Mouse (Mus musculus): ENCODE data around the gene Fam160a1. TPM values are rescaled to one million over a fixed set of nuclear protein-coding genes. Genes with fewer than 3 reads are reported as not detected.

Gene Fam160a1
- total and polyA plus RNA-seq, 3 experiments: 25.0 to 68.1 (median 47.0) TPM

GRCm38 (mm10) chr3:85649176-85649575 is 167.9 kb downstream of the Fam160a1 start:
- H3K36me3 ChIP-seq (ENCODE audit: control insufficient read depth, insufficient read depth, low read length): no peaks in the 10 kb centered on the region
- intact Hi-C loops (cut with DNase I): no loop called here
- TF ChIP-seq POLR2A (IDR thresholded peaks at IDR 0.05; ENCODE audit: insufficient read depth, low read depth, low read length): no peak
- TF ChIP-seq CTCF (IDR thresholded peaks at IDR 0.05): no peak
- no peak for TF ChIP-seq EP300 (IDR thresholded peaks at IDR 0.05; ENCODE audit: insufficient read depth, low read depth, low read length)
- no peak overlapping the region for H3K27ac ChIP-seq
- no peak overlapping the region for H3K9ac ChIP-seq (ENCODE audit: low read depth, low read length)
- DNase-seq: no peak
- H3K4me3 ChIP-seq: no peak overlapping the region
- WGBS: 87% methylated on average over 4 of the region's 4 CpGs
- H3K79me2 ChIP-seq (replicated peaks; ENCODE audit: control insufficient read depth, insufficient read depth, low read length): no peaks in the 10 kb centered on the region
- H3K27me3 ChIP-seq (ENCODE audit: control insufficient read depth, insufficient read depth, low read length): no peaks in the 10 kb centered on the region
- H3K4me1 ChIP-seq (ENCODE audit: control insufficient read depth, insufficient read depth, low read length): no peaks in the 10 kb centered on the region

GRCm38 (mm10) chr3:85645517-85646004 is 171.5 kb downstream of the Fam160a1 start:
- 93% methylated on average over 7 of the region's 7 CpGs for WGBS
- no peaks in the 10 kb centered on the region for H3K36me3 ChIP-seq (ENCODE audit: control insufficient read depth, insufficient read depth, low read length)
- no peaks in the 10 kb centered on the region; the same call in 1 of the 2 replicates for H3K4me1 ChIP-seq (ENCODE audit: control insufficient read depth, insufficient read depth, low read length)
- no peak overlapping the region for H3K9ac ChIP-seq (ENCODE audit: low read depth, low read length)
- intact Hi-C loops (cut with DNase I): no loop called here
- no peaks in the 10 kb centered on the region for H3K79me2 ChIP-seq (replicated peaks; ENCODE audit: control insufficient read depth, insufficient read depth, low read length)
- no peak for DNase-seq
- TF ChIP-seq EP300 (IDR thresholded peaks at IDR 0.05; ENCODE audit: insufficient read depth, low read depth, low read length): no peak
- TF ChIP-seq POLR2A (IDR thresholded peaks at IDR 0.05; ENCODE audit: insufficient read depth, low read depth, low read length): no peak
- TF ChIP-seq CTCF (IDR thresholded peaks at IDR 0.05): no peak
- H3K27me3 ChIP-seq (ENCODE audit: control insufficient read depth, insufficient read depth, low read length): no peaks in the 10 kb centered on the region
- H3K27ac ChIP-seq: no peak overlapping the region
- no peak overlapping the region for H3K4me3 ChIP-seq

GRCm38 (mm10) chr3:85644814-85645213 is 172.3 kb downstream of the Fam160a1 start:
- Histone ChIP-seq H3K79me2 (replicated peaks; ENCODE audit: control insufficient read depth, insufficient read depth, low read length) (no peaks in the 10 kb centered on the region), H3K27me3 (ENCODE audit: control insufficient read depth, insufficient read depth, low read length) (no peaks in the 10 kb centered on the region), H3K27ac (no peak overlapping the region), H3K36me3 (ENCODE audit: control insufficient read depth, insufficient read depth, low read length) (no peaks in the 10 kb centered on the region), H3K9ac (ENCODE audit: low read depth, low read length) (no peak overlapping the region), H3K4me3 (no peak overlapping the region), H3K4me1 (ENCODE audit: control insufficient read depth, insufficient read depth, low read length) (no peaks in the 10 kb centered on the region; the same call in 1 of the 2 replicates)
- intact Hi-C loops (cut with DNase I): no loop called here
- TF ChIP-seq CTCF (IDR thresholded peaks at IDR 0.05) (no peak), EP300 (IDR thresholded peaks at IDR 0.05; ENCODE audit: insufficient read depth, low read depth, low read length) (no peak), POLR2A (IDR thresholded peaks at IDR 0.05; ENCODE audit: insufficient read depth, low read depth, low read length) (no peak)
- DNase-seq: no peak
- 87% methylated on average over 3 of the region's 3 CpGs for WGBS

GRCm38 (mm10) chr3:85641751-85642150 is 175.3 kb downstream of the Fam160a1 start:
- no peaks in the 10 kb centered on the region for H3K79me2 ChIP-seq (replicated peaks; ENCODE audit: control insufficient read depth, insufficient read depth, low read length)
- H3K36me3 ChIP-seq (ENCODE audit: control insufficient read depth, insufficient read depth, low read length): no peaks in the 10 kb centered on the region; the same call in 1 of the 2 replicates
- H3K4me3 ChIP-seq: no peak overlapping the region
- WGBS: 61% methylated on average over 3 of the region's 3 CpGs
- intact Hi-C loops (cut with DNase I): no loop called here
- no peak overlapping the region for H3K9ac ChIP-seq (ENCODE audit: low read depth, low read length)
- H3K27me3 ChIP-seq (ENCODE audit: control insufficient read depth, insufficient read depth, low read length): no peaks in the 10 kb centered on the region
- H3K27ac ChIP-seq: no peak overlapping the region
- TF ChIP-seq POLR2A (IDR thresholded peaks at IDR 0.05; ENCODE audit: insufficient read depth, low read depth, low read length) (no peak), EP300 (IDR thresholded peaks at IDR 0.05; ENCODE audit: insufficient read depth, low read depth, low read length) (no peak), CTCF (IDR thresholded peaks at IDR 0.05) (no peak)
- no peak for DNase-seq
- peaks cover 4% of the 10 kb centered on the region; the same call in 1 of the 2 replicates for H3K4me1 ChIP-seq (ENCODE audit: control insufficient read depth, insufficient read depth, low read length)

- H3K4me1 ChIP-seq (ENCODE audit: control insufficient read depth, insufficient read depth, low read length): peaks cover 4% of the 10 kb centered on the region; the same call in 1 of the 2 replicates
- WGBS: 62% methylated on average over 5 of the region's 5 CpGs
- peak in 1 of 2 experiments; percentile 24 for DNase-seq
- H3K79me2 ChIP-seq (replicated peaks; ENCODE audit: control insufficient read depth, insufficient read depth, low read length): no peaks in the 10 kb centered on the region
- H3K27me3 ChIP-seq (ENCODE audit: control insufficient read depth, insufficient read depth, low read length): no peaks in the 10 kb centered on the region
- H3K4me3 ChIP-seq: no peak overlapping the region
- H3K36me3 ChIP-seq (ENCODE audit: control insufficient read depth, insufficient read depth, low read length): no peaks in the 10 kb centered on the region; the same call in 1 of the 2 replicates
- intact Hi-C loops (cut with DNase I): no loop called here
- no peak overlapping the region for H3K9ac ChIP-seq (ENCODE audit: low read depth, low read length)
- TF ChIP-seq EP300 (IDR thresholded peaks at IDR 0.05; ENCODE audit: insufficient read depth, low read depth, low read length): no peak
- no peak for TF ChIP-seq POLR2A (IDR thresholded peaks at IDR 0.05; ENCODE audit: insufficient read depth, low read depth, low read length)
- no peak for TF ChIP-seq CTCF (IDR thresholded peaks at IDR 0.05)
- H3K27ac ChIP-seq: peak overlapping the region; percentile 59
Observed at GRCm38 (mm10) chr3:85636716-85637447, 180.2 kb downstream of the Fam160a1 start.

- DNase-seq: no peak
Observed at GRCm38 (mm10) chr3:85635591-85635990, 181.5 kb downstream of the Fam160a1 start.

More at GRCm38 (mm10) chr3:85635591-85635990, 181.5 kb downstream of the Fam160a1 start:
- H3K27ac ChIP-seq: no peak overlapping the region
- no peak overlapping the region for H3K4me3 ChIP-seq
- H3K27me3 ChIP-seq (ENCODE audit: control insufficient read depth, insufficient read depth, low read length): no peaks in the 10 kb centered on the region
- TF ChIP-seq EP300 (IDR thresholded peaks at IDR 0.05; ENCODE audit: insufficient read depth, low read depth, low read length) (no peak), CTCF (IDR thresholded peaks at IDR 0.05) (no peak), POLR2A (IDR thresholded peaks at IDR 0.05; ENCODE audit: insufficient read depth, low read depth, low read length) (no peak)
- H3K4me1 ChIP-seq (ENCODE audit: control insufficient read depth, insufficient read depth, low read length): peaks cover 4% of the 10 kb centered on the region; the same call in 1 of the 2 replicates
- no peaks in the 10 kb centered on the region; the same call in 1 of the 2 replicates for H3K36me3 ChIP-seq (ENCODE audit: control insufficient read depth, insufficient read depth, low read length)
- no peaks in the 10 kb centered on the region for H3K79me2 ChIP-seq (replicated peaks; ENCODE audit: control insufficient read depth, insufficient read depth, low read length)
- WGBS: 93% methylated on average over 2 of the region's 2 CpGs
- intact Hi-C loops (cut with DNase I): no loop called here
- H3K9ac ChIP-seq (ENCODE audit: low read depth, low read length): no peak overlapping the region
